Mouse (Mus musculus): Measurements from ENCODE around the gene Tmem123.

DNA sequence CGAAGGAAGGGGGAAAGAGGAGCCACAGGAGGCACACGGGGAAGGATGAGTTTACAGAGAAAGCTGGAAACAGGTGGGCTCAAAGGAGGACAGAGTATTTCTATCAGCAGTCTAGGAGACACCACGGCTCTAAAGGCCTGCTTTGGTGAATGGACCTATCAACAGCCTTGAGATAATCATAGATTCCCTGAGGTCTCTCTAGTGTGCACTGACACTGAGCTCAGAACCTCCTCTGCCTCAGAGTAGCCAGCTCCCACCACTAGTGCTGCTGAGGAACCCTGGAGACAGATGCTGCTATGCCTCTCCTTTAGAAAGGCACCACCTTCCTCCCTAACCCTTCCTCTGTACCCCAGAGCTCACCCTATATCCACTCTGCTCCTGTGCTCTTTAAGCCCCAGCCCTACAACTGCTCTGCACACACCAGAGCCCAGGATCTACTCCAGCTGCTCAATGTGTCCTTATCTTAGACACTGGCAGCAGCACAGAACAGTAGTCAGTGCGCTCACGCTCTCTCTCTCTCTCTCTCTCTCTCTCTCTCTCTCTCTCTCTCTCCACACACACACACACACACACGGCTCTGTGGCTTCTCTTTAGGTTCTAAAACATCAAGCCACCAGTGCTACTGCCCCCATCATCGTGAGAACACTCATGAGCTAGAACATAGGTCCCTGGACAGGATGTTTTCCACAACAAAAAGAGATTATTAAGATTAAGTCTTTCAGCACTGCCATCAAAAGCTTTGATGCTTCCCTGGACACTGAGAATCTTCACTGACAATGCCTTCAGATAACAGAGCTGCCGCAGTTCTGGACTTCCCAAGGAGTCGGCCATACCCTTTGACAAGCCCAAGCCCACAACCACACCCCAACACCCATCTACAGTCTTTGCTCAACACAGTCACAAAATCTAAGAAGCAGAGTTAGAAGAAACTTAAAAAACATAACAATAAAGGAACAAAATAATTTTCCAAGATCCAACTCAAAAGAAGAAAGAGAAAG is 66.0 kb downstream of the Tmem123 start:
- TF ChIP-seq CTCF (IDR thresholded peaks at IDR 0.05; ENCODE audit: extremely low read depth, insufficient read depth, insufficient read length, insufficient replicate concordance), result no peak
- no peak for TF ChIP-seq POLR2A (IDR thresholded peaks at IDR 0.05; ENCODE audit: low read depth, low read length)
